Mouse (Mus musculus) small intestine, adult 2 months (tissue): Measurements from ENCODE around the gene Tcf15.

Experiments used
- CTCF ChIP-seq: fragments of 200-500 bp; IDR thresholded peaks from 2 replicates; pipeline ENCODE4 v1.5.1; 2012; ENCODE audit warnings: low read depth, mild to moderate bottlenecking, control low read depth, inconsistent platforms, low read length, moderate library complexity, mixed read lengths; ENCODE audit not compliant: insufficient replicate concordance, insufficient read length; ENCODE audit errors: extremely low read depth
- POLR2A ChIP-seq: fragments of 200-500 bp; IDR thresholded peaks from 2 replicates; pipeline ENCODE4 v1.6.1; 2012; ENCODE audit warnings: low read depth, mild to moderate bottlenecking, control low read depth, inconsistent platforms, low read length, moderate library complexity

- no peak for TF ChIP-seq POLR2A
- TF ChIP-seq CTCF: no peak
These were observed 790 bp upstream of the Tcf15 start for GRCm38 (mm10) chr2:152142571-152142970.
